Mouse (Mus musculus): ENCODE results near the gene Trim2.

DNA sequence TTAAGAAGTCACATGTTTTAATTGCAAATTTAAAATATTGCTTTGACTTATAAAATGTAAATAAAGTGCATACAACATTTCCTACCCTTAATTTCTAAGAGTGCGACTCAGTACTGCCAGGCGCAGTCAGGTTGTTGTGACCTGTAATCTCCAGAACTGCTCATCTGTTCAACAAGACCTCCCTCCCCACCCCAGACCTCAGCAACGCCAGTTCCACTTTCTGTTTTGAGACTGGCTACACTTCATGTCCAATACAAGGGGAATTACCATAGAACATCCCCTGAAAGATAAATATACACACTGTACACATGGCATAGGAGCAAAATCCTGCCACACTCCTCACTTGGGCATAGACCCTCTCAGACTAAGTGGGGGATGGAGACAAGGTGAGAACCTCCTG is 180.0 kb downstream of the Trim2 start:
- TF ChIP-seq CTCF (IDR thresholded peaks at IDR 0.05; ENCODE audit: control insufficient read depth, insufficient read depth, insufficient read length) = no peak
- no peak for TF ChIP-seq USF1 (IDR thresholded peaks at IDR 0.05; ENCODE audit: low read depth)
- no peak for TF ChIP-seq MAX (IDR thresholded peaks at IDR 0.05)
- TF ChIP-seq MYOG (IDR thresholded peaks at IDR 0.05; ENCODE audit: control insufficient read depth, extremely low read depth, insufficient read length) = no peak
- TF ChIP-seq MYOD1 (IDR thresholded peaks at IDR 0.05; ENCODE audit: control insufficient read depth, insufficient read length, low read depth) = no peak
- no peak for TF ChIP-seq CEBPB (IDR thresholded peaks at IDR 0.05; ENCODE audit: low read depth)

Measured in C2C12 (cell line).